Mouse (Mus musculus) cerebellum, adult 18-20 months (tissue): ENCODE measurements around the gene Banf1.
"Not testable (repeated sequence)": the region's sequence is repeated elsewhere in the genome, so short reads cannot be mapped to it uniquely, and the experiment has no call there.

Experiments
- DNase-seq, 2 experiments: peaks; one replicate each; pipeline ENCODE4 v3.0.0; 2021

The Banf1 gene

GRCm38 (mm10) chr19:5367053-5367359, at the start of gene Banf1:
TSS of gene Banf1 (minus strand) at chr19:5367168.
- no peak for DNase-seq

GRCm38 (mm10) chr19:5414534-5414957, 47.6 kb upstream of the Banf1 start:
- no peak for DNase-seq

- DNase-seq = no peak
Observed at GRCm38 (mm10) chr19:5413840-5414239, 46.9 kb upstream of the Banf1 start.

GRCm38 (mm10) chr19:5411961-5412360, 45.0 kb upstream of the Banf1 start:
- DNase-seq = no peak

GRCm38 (mm10) chr19:5410641-5411040, 43.7 kb upstream of the Banf1 start:
- no peak for DNase-seq

- DNase-seq = no peak
Observed at GRCm38 (mm10) chr19:5409068-5409467, 42.1 kb upstream of the Banf1 start.

GRCm38 (mm10) chr19:5408057-5409001, 41.4 kb upstream of the Banf1 start:
- no peak for DNase-seq

GRCm38 (mm10) chr19:5407133-5407532, 40.2 kb upstream of the Banf1 start:
- peak; percentile 73 to 75 for DNase-seq

GRCm38 (mm10) chr19:5406531-5407126, 39.7 kb upstream of the Banf1 start:
- peak; percentile 59 for DNase-seq

- no peak for DNase-seq
Observed at GRCm38 (mm10) chr19:5405924-5406323, 39.0 kb upstream of the Banf1 start.

- DNase-seq = no peak
Observed at GRCm38 (mm10) chr19:5402293-5402692, 35.3 kb upstream of the Banf1 start, which contains the start of gene Tsga10ip. TSS of gene Tsga10ip (minus strand) at chr19:5402526.

GRCm38 (mm10) chr19:5401073-5401472, 34.1 kb upstream of the Banf1 start:
- not testable (repeated sequence) for DNase-seq

- no peak for DNase-seq
Observed at GRCm38 (mm10) chr19:5395371-5395770, 28.4 kb upstream of the Banf1 start.

- peak; percentile 61 to 67 for DNase-seq
Observed at GRCm38 (mm10) chr19:5394168-5394567, 27.2 kb upstream of the Banf1 start.

- DNase-seq = peak; percentile 64 to 73
Observed at GRCm38 (mm10) chr19:5392892-5393291, 25.9 kb upstream of the Banf1 start.

- no peak for DNase-seq
Observed at GRCm38 (mm10) chr19:5390416-5390815, 23.4 kb upstream of the Banf1 start.

GRCm38 (mm10) chr19:5389647-5390046, 22.7 kb upstream of the Banf1 start:
- no peak for DNase-seq

- DNase-seq = peak; percentile 96 to 97
Observed at GRCm38 (mm10) chr19:5388588-5389242, 21.7 kb upstream of the Banf1 start, which contains the start of gene Sart1. TSS of gene Sart1 (minus strand) at chr19:5388703.

- DNase-seq = peak in 1 of 2 experiments; percentile 25
Observed at GRCm38 (mm10) chr19:5388011-5388441, 21.1 kb upstream of the Banf1 start.

GRCm38 (mm10) chr19:5384715-5385114, 17.7 kb upstream of the Banf1 start:
- DNase-seq = no peak

GRCm38 (mm10) chr19:5383326-5383725, 16.4 kb upstream of the Banf1 start:
- no peak for DNase-seq

GRCm38 (mm10) chr19:5377446-5377845, 10.5 kb upstream of the Banf1 start:
- no peak for DNase-seq

- DNase-seq = no peak
Observed at GRCm38 (mm10) chr19:5374748-5375147, 7.8 kb upstream of the Banf1 start.
